Mouse (Mus musculus) ES-Bruce4 (cell line): ENCODE data around the gene Ngly1.

ENCODE experiments used
- CTCF ChIP-seq: IDR thresholded peaks from one replicate; pipeline ENCODE4 v1.8.1; 2011; ENCODE audit warnings: low read depth, low read length
- POLR2A ChIP-seq: IDR thresholded peaks from one replicate; pipeline ENCODE4 v1.8.1; 2011; ENCODE audit warnings: low read length; ENCODE audit not compliant: insufficient read depth

DNA sequence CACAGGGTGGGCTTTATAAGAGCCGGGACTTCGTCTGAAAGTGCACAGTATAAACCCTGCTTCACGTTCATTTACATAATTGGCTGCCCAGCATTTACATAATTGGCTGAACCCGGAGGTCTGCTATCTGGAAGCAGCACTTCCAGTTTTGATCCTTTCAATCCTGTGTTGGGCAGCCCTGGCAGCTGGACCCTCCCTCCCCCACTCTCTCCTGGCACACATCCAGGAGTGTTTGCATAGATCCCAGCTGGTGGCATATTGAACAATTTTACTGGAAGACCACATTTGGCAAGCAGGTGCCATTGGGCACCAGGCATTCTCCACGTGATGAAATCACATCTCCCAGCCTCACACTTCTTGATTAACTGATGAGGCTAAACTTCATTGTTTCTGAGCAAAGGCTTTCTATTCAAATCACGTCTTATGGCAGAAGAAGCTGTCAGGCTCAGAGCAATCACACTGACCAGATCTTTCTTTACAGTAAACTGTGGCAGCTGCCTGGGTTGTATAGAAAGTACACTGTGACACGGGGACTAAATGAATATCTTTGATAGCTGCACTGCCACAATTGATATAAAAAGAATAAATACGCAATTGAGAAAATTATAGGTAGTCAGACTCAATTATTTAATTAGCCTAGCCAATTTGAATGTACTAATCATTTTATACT, 48.0 kb upstream of the Ngly1 start:
- no peak for TF ChIP-seq CTCF
- TF ChIP-seq POLR2A = no peak
